Mouse (Mus musculus) R1 (cell line): ENCODE results near the gene Cdon.

Experiments used
- DNase-seq: peaks from one replicate; pipeline ENCODE4 v3.0.0-alpha.2; 2018; ENCODE audit warnings: low read depth, low spot score

The Cdon gene

DNA sequence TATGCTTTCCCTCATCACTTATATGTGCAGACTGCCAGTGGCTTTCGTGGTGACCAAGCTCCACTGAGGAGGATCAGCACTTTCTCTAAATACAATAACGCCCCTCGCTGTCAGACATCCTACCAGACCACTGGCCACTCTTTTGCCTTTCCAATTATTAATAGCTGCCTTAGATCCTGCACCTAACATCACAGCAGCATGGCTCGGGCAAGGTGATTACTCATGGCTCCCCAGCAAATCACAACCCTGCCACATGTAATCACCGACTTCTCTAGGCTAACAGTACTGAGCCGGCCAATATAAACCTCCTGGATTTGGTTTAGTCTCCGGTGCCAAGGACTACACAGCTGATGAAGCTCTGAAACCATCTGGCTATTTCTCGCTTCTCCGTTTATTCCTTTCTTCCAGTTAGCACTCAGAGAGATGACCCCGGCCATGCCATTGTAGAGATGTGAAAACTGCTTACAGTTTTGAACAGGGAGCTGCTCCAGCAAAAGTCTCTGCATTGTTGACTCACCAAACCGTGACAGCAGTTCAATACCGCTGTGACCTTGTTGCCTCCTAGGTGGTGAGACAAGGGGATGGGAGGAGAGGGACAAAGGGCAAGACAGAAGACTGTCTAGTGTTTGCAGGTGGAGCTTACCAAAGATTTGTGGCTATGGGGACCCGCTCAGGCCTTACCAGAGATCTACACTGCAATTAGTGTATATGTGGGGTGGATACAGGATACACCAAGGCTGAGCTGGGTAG is 118.2 kb downstream of the Cdon start:
- no peak for DNase-seq

DNA sequence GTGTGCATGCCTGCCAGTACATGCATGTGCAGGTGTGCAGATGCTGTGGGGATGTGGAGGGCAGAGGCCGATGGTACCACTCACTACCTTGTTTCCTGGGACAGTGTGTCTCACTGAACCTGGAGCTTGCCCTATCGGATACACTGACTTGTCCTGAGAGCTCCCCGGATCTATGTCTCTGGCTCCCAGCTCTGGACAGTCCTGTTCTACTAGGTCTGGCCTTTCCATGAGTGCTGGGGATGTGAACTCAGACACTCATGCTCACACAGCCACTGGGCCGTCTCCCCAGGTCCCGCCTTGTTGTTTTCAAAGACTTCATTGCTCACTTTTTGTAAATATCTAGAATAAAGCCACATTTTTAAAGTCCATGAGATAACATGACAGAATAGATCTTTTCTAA is 120.1 kb downstream of the Cdon start:
- no peak for DNase-seq

DNA sequence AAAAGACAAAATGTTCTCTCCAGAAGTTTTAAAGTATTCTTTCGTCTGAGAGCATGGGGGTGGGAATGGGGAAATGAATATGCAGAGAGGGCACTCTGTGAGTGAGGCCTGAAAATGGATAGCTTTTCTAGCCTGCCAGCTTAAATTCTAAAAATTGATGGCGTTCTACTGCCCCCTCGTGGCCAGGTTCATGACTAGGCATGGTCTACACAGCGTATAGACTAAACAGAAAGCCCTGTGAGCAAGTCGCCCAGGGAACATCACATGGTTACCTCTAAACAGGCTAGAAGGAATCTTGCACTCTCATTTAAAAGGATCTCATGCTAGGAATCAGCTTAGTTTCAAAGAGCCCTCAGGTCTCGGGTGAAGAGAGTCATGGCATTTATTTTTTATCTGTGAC is 120.6 kb downstream of the Cdon start:
- DNase-seq: peak; percentile 72

DNA sequence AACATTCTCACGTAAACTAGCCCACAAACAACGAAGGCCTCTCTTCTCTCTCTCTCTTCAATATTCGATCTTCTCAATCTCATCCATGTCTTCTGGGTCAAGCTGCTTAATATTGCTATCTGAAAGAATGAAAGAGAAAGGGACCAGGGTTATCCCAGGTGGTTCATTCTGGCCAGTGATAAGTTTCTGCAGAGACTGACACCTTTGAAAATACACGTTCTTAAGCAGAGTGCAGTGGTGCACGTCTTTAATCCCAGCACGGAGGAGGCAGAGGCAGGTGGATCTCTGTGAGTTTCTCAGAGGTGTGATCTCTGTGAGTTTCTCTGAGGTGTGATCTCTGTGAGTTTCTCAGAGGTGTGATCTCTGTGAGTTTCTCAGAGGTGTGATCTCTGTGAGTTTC is 121.0 kb downstream of the Cdon start:
- no peak for DNase-seq

DNA sequence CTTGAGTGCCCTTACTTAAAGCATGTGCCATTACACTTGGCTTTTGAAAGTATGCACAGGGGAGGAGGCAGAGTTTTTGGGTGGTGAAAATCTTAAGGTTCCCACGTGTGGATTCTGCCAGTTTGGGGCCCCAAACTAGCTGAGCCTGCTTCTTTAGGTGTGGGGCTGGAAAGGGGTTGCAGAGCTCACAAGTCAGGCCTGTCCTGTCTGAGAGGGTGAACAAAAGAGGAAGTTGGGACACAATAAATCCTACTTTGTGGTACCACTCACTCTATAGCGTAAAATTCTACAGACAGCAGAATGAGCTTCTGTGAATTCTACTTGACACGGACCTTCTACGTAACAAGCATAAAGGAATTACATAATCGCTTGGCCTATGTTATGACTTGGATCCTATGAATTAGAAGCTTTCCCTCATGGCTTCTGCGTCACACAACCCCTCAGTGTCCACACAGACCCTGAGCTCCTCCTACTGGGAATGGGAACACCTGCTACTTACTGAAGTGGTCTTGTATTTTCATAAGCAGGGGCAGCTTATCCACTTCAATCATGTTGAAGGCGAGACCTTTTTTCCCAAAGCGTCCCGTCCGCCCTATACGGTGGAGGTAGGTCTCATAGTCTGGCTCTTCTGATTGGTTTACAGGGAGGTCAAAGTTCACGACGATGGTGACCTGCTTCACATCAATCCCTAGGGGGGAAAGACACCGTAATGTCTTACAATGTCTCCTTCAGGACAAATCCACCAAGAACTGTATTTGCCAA is 122.4 kb downstream of the Cdon start:
- DNase-seq: no peak

DNA sequence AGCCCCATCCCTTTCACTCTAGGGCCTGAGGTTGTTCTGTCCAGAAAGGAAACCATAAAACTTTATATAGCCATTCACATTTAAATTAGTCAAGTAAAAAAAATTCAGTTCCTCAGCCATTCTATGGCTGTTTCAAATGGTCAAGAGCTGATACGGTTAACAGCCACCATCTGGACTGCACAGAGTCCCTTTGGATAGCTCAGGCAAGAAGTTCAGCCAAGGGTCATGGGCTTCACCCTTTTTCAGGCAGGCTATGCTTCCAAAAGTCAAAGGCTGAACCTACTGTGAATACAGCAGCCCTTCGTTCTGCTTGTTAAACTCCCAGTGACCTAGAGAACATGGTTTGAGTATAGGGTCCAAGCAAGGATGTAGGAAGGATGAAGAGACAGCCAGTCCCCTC is 123.7 kb downstream of the Cdon start:
- no peak for DNase-seq

DNA sequence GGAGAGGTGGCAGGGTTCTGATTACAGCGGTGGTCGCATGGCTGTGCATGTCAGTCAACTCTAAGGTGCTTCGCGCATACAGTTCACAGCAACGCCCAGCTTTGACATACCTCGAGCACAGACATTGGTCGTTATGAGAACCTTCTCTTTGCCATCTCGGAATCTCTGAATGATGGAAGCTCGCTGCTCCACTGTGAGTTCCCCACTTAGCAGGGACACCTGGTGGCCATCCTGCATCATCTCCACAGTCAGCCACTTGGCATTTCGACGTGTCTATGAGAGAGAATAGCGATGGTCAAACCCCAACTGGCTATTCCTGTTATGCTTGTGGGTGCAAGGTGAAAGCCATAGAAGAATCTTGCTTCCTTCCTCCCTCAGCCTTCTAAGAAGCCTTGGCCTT is 124.8 kb downstream of the Cdon start:
- DNase-seq: no peak

DNA sequence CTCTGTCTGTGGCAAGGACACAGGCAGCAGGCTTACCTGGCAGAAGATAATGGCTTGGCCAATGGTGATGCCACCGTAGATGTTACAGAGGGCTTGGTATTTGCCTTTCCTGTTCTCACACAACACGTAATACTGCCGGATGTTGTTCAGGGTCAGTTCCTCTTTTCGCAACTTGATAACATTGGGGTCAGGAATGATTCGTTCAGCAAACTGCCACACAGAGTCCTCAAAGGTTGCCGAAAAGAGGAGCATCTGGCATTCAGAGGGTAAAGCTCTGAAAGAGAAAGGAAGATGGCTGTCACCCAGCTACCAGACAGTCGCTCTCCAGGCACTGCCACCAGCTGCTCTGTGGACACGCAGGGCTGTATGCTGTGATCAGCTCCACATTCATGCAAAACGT is 125.8 kb downstream of the Cdon start:
- no peak for DNase-seq

DNA sequence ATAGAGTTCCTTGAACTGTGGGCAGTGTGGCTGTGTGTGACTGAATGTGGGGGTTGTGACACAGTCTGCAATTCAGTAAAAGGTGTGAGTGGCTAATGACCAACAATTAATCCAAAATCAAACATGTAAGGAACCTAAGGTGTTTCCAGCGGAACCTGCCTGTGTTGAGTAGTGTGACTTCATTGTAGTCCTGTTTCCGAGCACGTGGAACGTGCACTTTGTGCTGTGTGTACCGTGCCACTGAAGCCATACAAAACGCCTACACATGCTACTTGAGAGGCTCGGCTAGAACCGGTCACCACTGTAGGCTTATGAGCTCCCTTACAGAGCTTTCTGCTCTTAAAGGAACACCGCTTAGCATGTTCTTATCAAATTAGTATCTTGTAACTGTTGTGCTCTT is 127.5 kb downstream of the Cdon start:
- DNase-seq: no peak

DNA sequence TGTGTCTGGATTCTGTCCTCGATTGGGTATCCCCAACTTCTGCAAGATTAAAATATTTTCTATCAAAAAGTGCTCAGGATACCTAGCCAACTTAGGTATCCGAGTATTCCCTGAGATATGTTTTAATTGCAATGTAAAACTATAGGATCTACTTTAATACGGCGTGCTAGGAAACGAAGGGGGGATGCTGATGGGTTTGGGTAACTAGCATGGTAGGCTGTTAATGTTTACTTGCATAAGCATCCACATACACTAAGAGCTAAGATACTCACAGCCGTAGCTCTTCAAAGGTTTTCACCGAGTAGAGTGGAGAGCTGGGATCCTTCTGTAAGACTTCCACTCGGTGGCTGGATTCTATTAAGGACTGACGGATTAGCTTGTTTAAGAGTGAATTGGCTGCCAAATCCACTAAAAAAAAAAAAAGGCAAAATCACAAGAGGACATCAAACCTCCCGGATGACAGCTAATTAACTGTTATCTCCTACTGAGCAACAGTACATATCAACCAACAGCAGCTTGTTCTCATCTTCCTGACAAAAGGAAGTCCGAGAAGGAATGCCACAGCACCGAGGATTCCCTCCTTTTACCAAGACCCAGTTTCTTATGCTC is 135.7 kb downstream of the Cdon start:
- DNase-seq: no peak
